Mouse (Mus musculus) limb, embryonic 11.5 days (tissue): ENCODE data around the gene Esrp2. TPM values are rescaled to one million over a fixed set of nuclear protein-coding genes. Genes with fewer than 3 reads are reported as not detected.

Experiments used
- ATAC-seq: fragments of 200-750 bp; cut with Nextera tagmentation; 2 replicates; pipeline ENCODE4 v1.8.0; 2017; ENCODE audit warnings: low read depth; ENCODE audit not compliant: insufficient number of reproducible peaks, low FRiP score, low TSS enrichment
- DNase-seq: peaks from one replicate; pipeline ENCODE4 v3.0.0-alpha.2; 2015; ENCODE audit warnings: low spot score
- H3K27ac ChIP-seq: fragments of 300-500 bp; sonication (generic); replicated peaks from 2 replicates; pipeline ENCODE4 v1.5.1; 2014; ENCODE audit warnings: low read depth, mild to moderate bottlenecking, low read length
- H3K27me3 ChIP-seq: fragments of 300-500 bp; sonication (generic); 2 replicates; pipeline ENCODE4 v1.6.1; 2014; ENCODE audit warnings: mild to moderate bottlenecking, low read length, mixed read lengths; ENCODE audit not compliant: control insufficient read depth, insufficient read depth
- H3K36me3 ChIP-seq: fragments of 300-500 bp; sonication (generic); 2 replicates; pipeline ENCODE4 v1.6.1; 2014; ENCODE audit warnings: mild to moderate bottlenecking, low read length, moderate library complexity, mixed read lengths; ENCODE audit not compliant: control insufficient read depth, insufficient read depth
- H3K4me1 ChIP-seq: fragments of 300-500 bp; sonication (generic); 2 replicates; pipeline ENCODE4 v1.6.1; 2014; ENCODE audit warnings: low read length, mixed read lengths; ENCODE audit not compliant: control insufficient read depth, insufficient read depth
- H3K4me2 ChIP-seq: fragments of 300-500 bp; sonication (generic); 2 replicates; pipeline ENCODE4 v1.6.1; 2014; ENCODE audit warnings: low read depth, mild to moderate bottlenecking, moderate library complexity; ENCODE audit not compliant: severe bottlenecking
- H3K4me3 ChIP-seq: fragments of 300-500 bp; sonication (generic); 2 replicates; pipeline ENCODE4 v1.5.1; 2014; ENCODE audit warnings: low read depth, low read length
- H3K9ac ChIP-seq: fragments of 300-500 bp; sonication (generic); 2 replicates; pipeline ENCODE4 v1.6.1; 2014; ENCODE audit warnings: mild to moderate bottlenecking, low read length
- H3K9me3 ChIP-seq: fragments of 300-500 bp; sonication (generic); 2 replicates; pipeline ENCODE4 v1.6.1; 2016; ENCODE audit warnings: low read length; ENCODE audit not compliant: control insufficient read depth
- WGBS: fragments of 180-500 bp; shearing (Covaris S2); extraction: QIAGEN DNeasy Blood & Tissue Kit; methylation state at CpG from one replicate; pipeline ENCODE4 v1.1.7; 2014; 5-methylcytosine and 5-hydroxymethylcytosine counted together
- polyA plus RNA-seq: library from polyadenylated mRNA; unstranded; fragments of >200 nt; fragmentation: Nextera tagmentation; extraction: Ambion mirVana; gene quantifications from 2 replicates; pipeline ENCODE4 v1.2.1, GENCODE M21; 2014

The Esrp2 gene
- 4.6 and 5.6 TPM in 2 replicates for polyA plus RNA-seq

DNA sequence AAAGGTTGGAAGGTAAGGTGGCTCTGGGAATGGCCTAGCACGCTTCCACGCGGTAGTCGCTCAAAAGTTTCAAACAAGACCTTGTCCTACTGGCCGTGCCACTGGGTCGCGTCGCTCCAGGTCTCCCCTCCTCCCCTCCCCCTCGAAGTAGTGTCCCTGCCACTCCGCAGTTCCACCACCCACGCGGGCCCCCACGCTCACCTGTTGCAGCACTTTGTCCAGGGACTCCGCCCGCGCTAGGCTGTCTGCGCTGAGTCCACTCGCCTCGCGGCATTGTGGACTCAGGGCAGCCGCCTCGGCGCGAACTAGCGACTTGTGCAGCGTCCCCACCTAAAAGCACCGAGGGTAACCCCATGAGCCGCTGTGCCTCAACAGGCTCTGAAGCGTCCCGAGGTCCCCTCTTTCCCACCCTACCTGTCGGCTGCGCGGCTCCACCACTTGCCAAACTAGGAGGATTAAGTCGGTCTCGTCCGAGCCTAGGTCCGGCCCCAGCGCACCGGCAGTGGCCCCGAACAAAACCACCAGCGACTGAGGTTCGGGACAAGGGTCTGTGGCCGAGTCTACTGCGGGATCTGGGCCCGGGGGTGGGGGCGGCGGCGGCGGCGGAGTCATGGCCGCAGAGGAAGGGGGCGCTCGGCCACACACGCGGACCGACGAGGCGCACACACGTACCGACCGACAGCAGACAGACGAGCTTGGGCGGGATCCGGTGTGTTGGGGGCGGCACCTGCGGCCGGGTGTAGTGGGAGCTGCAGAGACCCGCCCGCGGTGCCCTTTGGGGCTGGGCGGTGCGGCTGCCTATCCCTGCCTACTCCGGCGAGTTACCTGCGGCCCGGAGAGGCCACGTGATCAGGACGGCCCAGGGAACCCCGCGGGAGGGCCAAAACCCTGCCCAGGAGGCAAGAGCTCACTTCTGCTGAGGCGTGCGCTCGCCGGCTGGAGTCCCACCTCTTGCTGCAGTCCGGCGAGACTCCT is at the start of gene Esrp2:
Gene Esrp2, minus strand, starts transcription at position 819 of the 975 bp plus-strand sequence.
- Histone ChIP-seq H3K4me1 (peaks cover 15% of the 10 kb centered on the region), H3K4me2 (peak within 1 kb of the TSS; percentile 83), H3K36me3 (no peaks in the 10 kb centered on the region), H3K9ac (peak within 1 kb of the TSS; percentile 55), H3K27ac (no peak within 1 kb of the TSS), H3K4me3 (peak within 1 kb of the TSS; percentile 50), H3K27me3 (peaks cover 51% of the 10 kb centered on the region), H3K9me3 (no peaks in the 10 kb centered on the region)
- under 1% methylated on average over 86 of the region's 86 CpGs for whole genome bisulfite sequencing
- DNase-seq (peak; percentile 56), ATAC-seq (peak; percentile 35; the same call in 1 of the 2 replicates)

DNA sequence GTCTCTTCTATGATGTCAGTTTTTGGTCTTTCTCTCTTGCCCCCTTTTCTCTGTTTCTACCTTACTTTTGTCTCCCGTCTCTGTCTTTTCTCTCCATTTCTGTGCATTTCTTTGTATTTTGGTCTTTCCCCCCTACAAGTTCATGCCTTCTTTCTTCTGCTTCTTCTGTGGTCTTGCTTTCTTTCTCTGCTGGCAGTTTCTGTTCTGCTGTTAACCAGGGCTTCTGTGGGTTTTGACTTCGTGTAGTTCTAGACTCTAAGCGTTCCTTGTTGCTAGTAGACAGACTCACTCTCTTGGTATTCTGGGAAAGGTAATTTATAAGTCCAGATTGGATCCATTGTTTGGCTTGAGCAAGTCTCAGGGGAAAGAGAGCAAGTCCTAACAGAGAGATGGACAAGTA is 49.6 kb upstream of the Esrp2 start:
- Histone ChIP-seq H3K4me3 (no peak overlapping the region), H3K36me3 (no peaks in the 10 kb centered on the region; the same call in 1 of the 2 replicates), H3K9ac (no peak overlapping the region), H3K4me2 (no peak overlapping the region), H3K27me3 (no peaks in the 10 kb centered on the region), H3K4me1 (no peaks in the 10 kb centered on the region), H3K9me3 (no peaks in the 10 kb centered on the region), H3K27ac (no peak overlapping the region)
- ATAC-seq (no peak), DNase-seq (no peak)
- 97% methylated on average over 3 of the region's 3 CpGs for WGBS

DNA sequence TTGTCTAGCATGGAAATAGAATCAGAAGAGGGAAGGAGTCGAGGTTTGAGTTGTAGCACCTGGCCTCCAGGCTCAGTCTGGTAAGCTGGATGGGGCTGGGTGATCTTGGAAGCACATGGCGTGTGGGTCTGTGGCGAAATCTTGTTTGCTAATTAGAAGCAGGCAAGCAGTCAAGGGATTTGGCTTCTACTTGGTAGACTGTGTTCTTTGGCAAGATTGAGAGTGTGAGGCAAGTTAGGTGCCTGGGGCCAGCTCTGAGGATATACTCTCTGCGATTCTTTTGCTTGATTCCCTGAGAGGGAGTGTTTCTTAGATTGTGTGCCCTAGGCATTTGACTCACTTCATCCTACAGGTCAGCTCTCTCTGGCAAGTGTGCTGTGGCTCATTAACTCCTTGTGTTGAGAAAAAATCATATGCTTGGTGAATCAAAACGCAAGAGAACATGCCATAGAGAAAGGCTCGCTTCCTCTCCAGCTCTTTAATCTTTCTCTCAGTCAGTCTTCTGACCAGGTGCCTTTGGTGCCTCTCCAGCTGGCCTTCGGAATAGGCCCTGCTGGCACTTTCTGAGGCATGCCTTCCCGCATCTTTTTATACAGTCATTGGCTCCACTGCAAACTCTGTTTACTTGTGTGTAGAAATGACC is 49.0 kb upstream of the Esrp2 start:
- WGBS, result 75% methylated on average over 8 of the region's 8 CpGs
- no peaks in the 10 kb centered on the region for H3K4me1 ChIP-seq
- ATAC-seq (no peak), DNase-seq (no peak)
- no peaks in the 10 kb centered on the region for H3K9me3 ChIP-seq
- H3K36me3 ChIP-seq, result no peaks in the 10 kb centered on the region; the same call in 1 of the 2 replicates
- H3K9ac ChIP-seq, result no peak overlapping the region
- H3K27ac ChIP-seq, result no peak overlapping the region
- no peaks in the 10 kb centered on the region for H3K27me3 ChIP-seq
- no peak overlapping the region for H3K4me2 ChIP-seq
- H3K4me3 ChIP-seq, result no peak overlapping the region

DNA sequence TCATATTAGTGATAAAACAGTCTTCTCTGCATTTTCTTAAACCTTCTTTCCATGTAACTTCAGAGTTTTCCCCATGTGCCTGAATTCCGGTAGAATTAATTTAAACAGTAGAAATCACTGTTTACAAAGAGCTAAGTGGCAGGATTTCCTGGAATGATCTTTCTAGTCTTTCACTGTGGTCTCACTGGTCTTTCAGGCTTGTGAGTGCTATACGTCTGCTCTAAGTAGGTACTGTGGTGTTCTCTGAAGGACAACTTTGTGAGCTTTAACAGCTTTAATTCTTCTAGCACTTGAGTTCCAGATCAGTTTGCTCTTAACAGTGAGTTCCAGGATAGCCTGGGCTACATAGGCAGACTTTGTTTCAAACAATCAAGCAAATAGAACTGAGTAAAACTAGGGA is 41.7 kb upstream of the Esrp2 start:
- Histone ChIP-seq H3K9ac (no peak overlapping the region), H3K4me1 (no peaks in the 10 kb centered on the region), H3K27me3 (no peaks in the 10 kb centered on the region), H3K4me3 (no peak overlapping the region), H3K4me2 (no peak overlapping the region), H3K36me3 (peaks cover 2% of the 10 kb centered on the region; the same call in 1 of the 2 replicates), H3K9me3 (no peaks in the 10 kb centered on the region), H3K27ac (no peak overlapping the region)
- DNase-seq, result no peak
- WGBS, result 84% methylated on average over 2 of the region's 2 CpGs
- ATAC-seq, result no peak

DNA sequence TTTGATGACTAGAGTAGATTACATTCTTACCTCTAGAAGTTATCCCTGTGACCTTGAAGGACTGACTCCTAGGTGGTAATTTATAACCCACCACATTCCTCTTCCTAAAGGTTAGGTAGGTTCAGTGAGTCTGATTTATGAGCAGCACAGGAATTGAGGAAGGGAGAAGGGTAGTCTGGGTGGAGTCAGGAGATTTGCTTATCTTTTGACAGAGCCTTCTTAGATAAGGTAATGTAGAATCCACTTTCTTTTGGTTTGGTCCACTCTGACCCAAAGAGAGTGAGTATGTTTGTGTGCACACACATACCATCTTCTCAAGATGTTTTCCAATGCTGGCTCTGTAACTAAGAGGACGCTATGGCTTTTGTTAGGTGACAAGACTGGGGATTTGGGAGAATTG is 40.8 kb upstream of the Esrp2 start:
- no peak for DNase-seq
- WGBS, result 75% methylated on average over 1 of the region's 1 CpGs
- Histone ChIP-seq H3K9me3 (no peaks in the 10 kb centered on the region), H3K4me2 (no peak overlapping the region), H3K4me1 (no peaks in the 10 kb centered on the region), H3K4me3 (no peak overlapping the region), H3K27ac (no peak overlapping the region), H3K36me3 (peaks cover 2% of the 10 kb centered on the region; the same call in 1 of the 2 replicates), H3K9ac (no peak overlapping the region), H3K27me3 (no peaks in the 10 kb centered on the region)
- no peak for ATAC-seq

- Histone ChIP-seq H3K4me2 (no peak overlapping the region), H3K27me3 (no peaks in the 10 kb centered on the region), H3K4me1 (no peaks in the 10 kb centered on the region), H3K4me3 (no peak overlapping the region), H3K36me3 (peaks cover 2% of the 10 kb centered on the region; the same call in 1 of the 2 replicates), H3K9me3 (no peaks in the 10 kb centered on the region), H3K27ac (no peak overlapping the region), H3K9ac (no peak overlapping the region)
- no peak for ATAC-seq
- no peak for DNase-seq
- 49% methylated on average over 1 of the region's 1 CpGs for WGBS
Observed at GRCm38 (mm10) chr8:106176891-106177290, 40.1 kb upstream of the Esrp2 start.

GRCm38 (mm10) chr8:106173566-106173965 is 36.8 kb upstream of the Esrp2 start:
- Histone ChIP-seq H3K4me1 (0 out of 2 replicates have a peak, but pooled peaks cover 3% of the 10 kb centered on the region), H3K27ac (no peak overlapping the region)
- 96% methylated on average over 3 of the region's 3 CpGs for WGBS

DNA sequence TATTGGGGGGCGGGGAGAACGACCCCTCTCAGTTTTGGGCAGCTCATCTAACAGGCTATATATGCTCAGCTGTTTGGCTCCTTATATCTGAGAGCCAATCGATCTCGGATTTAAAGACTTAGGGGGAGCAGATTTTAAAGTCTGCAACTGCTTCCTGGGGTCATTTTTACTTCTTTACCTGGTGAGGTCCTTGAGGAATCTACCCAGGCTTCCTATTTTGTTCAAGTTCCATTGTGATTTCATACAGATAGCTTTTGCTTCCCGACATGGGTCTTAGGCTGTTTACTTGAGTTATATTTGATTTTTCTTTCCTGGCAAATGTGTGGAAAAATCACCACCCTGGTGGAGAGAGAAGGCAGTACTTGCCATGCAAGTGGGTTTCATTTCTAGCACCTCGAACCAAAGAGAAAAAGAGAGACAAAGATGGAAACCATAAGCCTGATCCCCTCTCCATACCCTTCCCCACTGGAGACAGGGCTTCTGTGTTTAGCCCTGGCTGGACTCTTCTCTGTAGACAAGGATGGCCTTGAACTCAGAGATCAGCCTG is 33.2 kb upstream of the Esrp2 start:
- peak overlapping the region; percentile 91; the same call in 1 of the 2 replicates for H3K9ac ChIP-seq
- H3K4me3 ChIP-seq, result peak overlapping the region; percentile 92
- no peaks in the 10 kb centered on the region for H3K36me3 ChIP-seq
- H3K27ac ChIP-seq, result no peak overlapping the region
- H3K4me2 ChIP-seq, result peak overlapping the region; percentile 94
- peaks cover 7% of the 10 kb centered on the region; the same call in 1 of the 2 replicates for H3K4me1 ChIP-seq
- no peak for DNase-seq
- WGBS, result 40% methylated on average over 6 of the region's 6 CpGs
- H3K27me3 ChIP-seq, result no peaks in the 10 kb centered on the region
- ATAC-seq, result no peak
- no peaks in the 10 kb centered on the region for H3K9me3 ChIP-seq

More at GRCm38 (mm10) chr8:106173566-106173965, 36.8 kb upstream of the Esrp2 start:
- DNase-seq, result no peak
- no peak for ATAC-seq
- Histone ChIP-seq H3K27me3 (no peaks in the 10 kb centered on the region), H3K4me3 (no peak overlapping the region), H3K4me2 (no peak overlapping the region), H3K9me3 (no peaks in the 10 kb centered on the region), H3K9ac (no peak overlapping the region), H3K36me3 (no peaks in the 10 kb centered on the region)
